Mouse (Mus musculus) heart, postnatal 0 days (tissue): ENCODE results near the gene Fut2.

Experiments
- CTCF ChIP-seq: IDR thresholded peaks from 2 replicates; pipeline ENCODE4 v1.5.1; 2016; ENCODE audit warnings: antibody characterized with exemption, control low read depth, low read depth
- EP300 ChIP-seq: IDR thresholded peaks from 2 replicates; pipeline ENCODE4 v1.6.1; 2016; ENCODE audit warnings: antibody characterized with exemption, low read depth

- TF ChIP-seq CTCF (no peak), EP300 (no peak)
Measured at GRCm38 (mm10) chr7:45641391-45642040, 24.7 kb downstream of the Fut2 start.
